Mouse (Mus musculus) cortical plate, adult 2 months (tissue): ENCODE results near the gene Clptm1.

Source experiments
- CTCF ChIP-seq: fragments of 200-500 bp; IDR thresholded peaks from 2 replicates; pipeline ENCODE4 v1.5.1; 2011; ENCODE audit warnings: mild to moderate bottlenecking, control low read depth, low read length; ENCODE audit not compliant: insufficient read depth; ENCODE audit errors: extremely low read depth
- POLR2A ChIP-seq: fragments of 200-500 bp; IDR thresholded peaks from 2 replicates; pipeline ENCODE4 v1.6.1; 2011; ENCODE audit warnings: mild to moderate bottlenecking, low read length, control low read depth; ENCODE audit not compliant: insufficient read depth; ENCODE audit errors: extremely low read depth

DNA sequence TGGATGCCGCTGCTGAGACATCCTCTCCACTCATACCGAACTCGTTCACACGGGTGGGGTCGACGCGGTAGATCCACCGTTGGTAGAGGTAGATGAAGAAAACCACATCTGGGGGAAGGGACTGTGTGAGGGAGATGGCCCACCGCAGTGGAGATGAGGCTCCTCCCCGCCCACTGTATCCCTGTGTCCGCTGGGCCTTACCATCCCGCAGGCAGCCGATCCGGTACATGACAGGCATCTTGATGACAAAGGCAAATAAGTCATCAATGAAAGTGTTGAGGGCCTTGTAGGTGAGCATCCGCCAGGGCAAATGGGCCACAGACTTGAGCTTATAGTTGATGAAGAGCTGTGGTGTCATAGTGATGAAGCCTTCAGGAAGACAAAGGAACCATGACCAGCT lies 31.0 kb downstream of the Clptm1 start:
- no peak for TF ChIP-seq POLR2A
- no peak for TF ChIP-seq CTCF
